Mouse (Mus musculus): ENCODE measurements around the gene Mfap4. TPM values are rescaled to one million over a fixed set of nuclear protein-coding genes. Genes with fewer than 3 reads are reported as not detected.

The Mfap4 gene
- polyA plus RNA-seq, 1 experiment = 12.0 TPM

GRCm38 (mm10) chr11:61537362-61537761 lies 52.1 kb downstream of the Mfap4 start:
- no peak for DNase-seq
- H3K27ac ChIP-seq (ENCODE audit: insufficient read depth, low read depth, low read length) = no peak overlapping the region
- no peaks in the 10 kb centered on the region for H3K36me3 ChIP-seq (ENCODE audit: control insufficient read depth, insufficient read depth, low read length)
- peaks cover 10% of the 10 kb centered on the region for H3K4me1 ChIP-seq (ENCODE audit: control insufficient read depth, insufficient read depth, low read length)
- 96% methylated on average over 3 of the region's 3 CpGs for WGBS
- H3K4me3 ChIP-seq (ENCODE audit: insufficient read depth, low read depth, low read length) = no peak overlapping the region
- H3K27me3 ChIP-seq (replicated peaks; ENCODE audit: control insufficient read depth, insufficient read depth, low read length) = no peaks in the 10 kb centered on the region
- TF ChIP-seq POLR2A (IDR thresholded peaks at IDR 0.05; ENCODE audit: low read depth, low read length) = no peak
- TF ChIP-seq CTCF (conservative IDR thresholded peaks at IDR 0.05; ENCODE audit: insufficient read depth, insufficient read length, low read depth, low read length) = no peak

Other genes with a start within 250 kb of the Mfap4 start
- 106 and 112 TPM in 2 replicates for gene Aldh3a2, start 218.0 kb upstream of the Mfap4 start, polyA plus RNA-seq (2012; rRNA removed)
- gene Slc47a2, start 142.6 kb upstream of the Mfap4 start, polyA plus RNA-seq (2012; rRNA removed) = 0.11 and 1.5 TPM in 2 replicates
- gene Slc47a1, start 107.1 kb upstream of the Mfap4 start, polyA plus RNA-seq (2012; rRNA removed) = 395 and 444 TPM in 2 replicates
- 0.08 and 0.10 TPM in 2 replicates for gene Rnf112, start 31.3 kb upstream of the Mfap4 start, polyA plus RNA-seq (2012; rRNA removed)
- gene Mapk7, start 9.0 kb downstream of the Mfap4 start, polyA plus RNA-seq (2012; rRNA removed) = 13.8 and 15.4 TPM in 2 replicates
- gene B9d1, start 19.7 kb downstream of the Mfap4 start, polyA plus RNA-seq (2012; rRNA removed) = 42.7 and 43.3 TPM in 2 replicates
- 23.1 and 25.7 TPM in 2 replicates for gene Epn2, start 94.3 kb downstream of the Mfap4 start, polyA plus RNA-seq (2012; rRNA removed)
- gene Grap, start 167.8 kb downstream of the Mfap4 start, polyA plus RNA-seq (2012; rRNA removed) = 11.1 and 15.3 TPM in 2 replicates
- gene Fam83g, start 198.7 kb downstream of the Mfap4 start, polyA plus RNA-seq (2012; rRNA removed) = 15.4 and 17.6 TPM in 2 replicates
- 348 and 492 TPM in 2 replicates for gene Slc5a10, start 235.4 kb downstream of the Mfap4 start, polyA plus RNA-seq (2012; rRNA removed)

Data from kidney, adult 2 months (tissue).